Mouse (Mus musculus) heart, embryonic 14.5 days (tissue): ENCODE data around the gene Ttll5. TPM values are rescaled to one million over a fixed set of nuclear protein-coding genes. Genes with fewer than 3 reads are reported as not detected.

Source experiments
- ATAC-seq: fragments of 200-750 bp; cut with Nextera tagmentation; 2 replicates; pipeline ENCODE4 v1.8.0; 2017; ENCODE audit warnings: low read depth, moderate TSS enrichment; ENCODE audit not compliant: insufficient number of reproducible peaks, insufficient read depth, low FRiP score
- H3K27ac ChIP-seq, 2 experiments: fragments of 200-500 bp in 1 of 2; fragments of 300-500 bp in 1 of 2; sonication (generic) in 1 of 2; replicated peaks in 1 of 2; 2 replicates each; pipeline ENCODE4 v1.5.1; 2012 to 2014; ENCODE audit warnings: low read depth in 2 of 2, low read length in 2 of 2, control low read depth in 1 of 2, mild to moderate bottlenecking in 1 of 2, mixed read lengths in 1 of 2; ENCODE audit not compliant: control insufficient read depth in 1 of 2, insufficient read depth in 1 of 2
- H3K27me3 ChIP-seq: fragments of 300-500 bp; sonication (generic); 2 replicates; pipeline ENCODE4 v1.6.1; 2014; ENCODE audit warnings: mild to moderate bottlenecking, low read length, control low read depth; ENCODE audit not compliant: control insufficient read depth, insufficient read depth
- H3K36me3 ChIP-seq: fragments of 300-500 bp; sonication (generic); 2 replicates; pipeline ENCODE4 v1.6.1; 2014; ENCODE audit warnings: mild to moderate bottlenecking, control low read depth, low read length, mixed read lengths; ENCODE audit not compliant: control insufficient read depth, insufficient read depth
- H3K4me1 ChIP-seq, 2 experiments: fragments of 200-500 bp in 1 of 2; fragments of 300-500 bp in 1 of 2; sonication (generic) in 1 of 2; 2 replicates each; pipeline ENCODE4 v1.6.1; 2012 to 2014; ENCODE audit warnings: low read length in 2 of 2, control low read depth in 1 of 2, mixed read lengths in 1 of 2; ENCODE audit not compliant: control insufficient read depth in 2 of 2, insufficient read depth in 2 of 2
- H3K4me2 ChIP-seq: fragments of 300-500 bp; sonication (generic); 2 replicates; pipeline ENCODE4 v1.6.1; 2014; ENCODE audit warnings: mild to moderate bottlenecking, low read length
- H3K4me3 ChIP-seq, 2 experiments: fragments of 200-500 bp in 1 of 2; fragments of 300-500 bp in 1 of 2; sonication (generic) in 1 of 2; 2 replicates each; pipeline ENCODE4 v1.5.1; 2012 to 2014; ENCODE audit warnings: low read length in 2 of 2, mild to moderate bottlenecking in 2 of 2, control low read depth in 1 of 2, low read depth in 1 of 2, moderate library complexity in 1 of 2; ENCODE audit not compliant: control insufficient read depth in 1 of 2, insufficient read depth in 1 of 2
- H3K9ac ChIP-seq: fragments of 300-500 bp; sonication (generic); 2 replicates; pipeline ENCODE4 v1.6.1; 2014; ENCODE audit warnings: mild to moderate bottlenecking, low read length
- H3K9me3 ChIP-seq: fragments of 300-500 bp; sonication (generic); 2 replicates; pipeline ENCODE4 v1.6.1; 2016; ENCODE audit warnings: low read length, control low read depth; ENCODE audit not compliant: control insufficient read depth
- WGBS: fragments of 180-500 bp; shearing (Covaris S2); extraction: QIAGEN DNeasy Blood & Tissue Kit; methylation state at CpG from one replicate; pipeline ENCODE4 v1.1.7; 2014; 5-methylcytosine and 5-hydroxymethylcytosine counted together
- polyA plus RNA-seq: library from polyadenylated mRNA; unstranded; fragments of >200 nt; fragmentation: Nextera tagmentation; extraction: Ambion mirVana; gene quantifications from 2 replicates; pipeline ENCODE4 v1.2.1, GENCODE M21; 2014

The Ttll5 gene
- polyA plus RNA-seq, 1 experiment from 2014 or later = 17.1 TPM

DNA sequence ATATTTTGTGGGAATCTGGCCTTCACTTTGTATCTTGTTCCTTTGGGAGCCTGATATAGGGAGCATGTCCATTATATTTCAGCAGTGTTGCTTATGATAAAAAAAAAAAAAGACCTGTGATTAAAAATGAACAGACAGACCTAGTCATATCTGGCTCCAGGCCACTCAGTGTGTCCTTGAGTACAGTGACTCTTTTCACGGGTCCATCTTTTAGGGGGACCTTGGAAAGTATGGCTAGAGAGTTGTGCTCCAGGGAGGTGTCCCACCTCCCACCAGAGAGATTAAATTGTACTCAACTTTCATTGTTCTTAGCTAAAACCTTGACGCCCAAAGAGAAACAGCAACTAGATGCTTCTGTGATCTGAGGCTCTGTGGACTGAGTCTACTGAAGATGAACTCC is 30.4 kb upstream of the Ttll5 start:
- Histone ChIP-seq H3K9me3 (no peaks in the 10 kb centered on the region), H3K36me3 (no peaks in the 10 kb centered on the region), H3K4me2 (no peak overlapping the region), H3K4me1 (peaks cover 0 to 6% of the 10 kb centered on the region in 2 experiments; a peak in 2 of 4 replicates), H3K9ac (no peak overlapping the region), H3K4me3 (no peak overlapping the region), H3K27ac (no peak overlapping the region), H3K27me3 (no peaks in the 10 kb centered on the region)
- ATAC-seq = no peak
- WGBS = 76% methylated on average over 2 of the region's 2 CpGs

- no peaks in the 10 kb centered on the region for H3K9me3 ChIP-seq
- no peak overlapping the region for H3K4me3 ChIP-seq
- no peak overlapping the region for H3K9ac ChIP-seq
- no peak overlapping the region for H3K4me2 ChIP-seq
- H3K4me1 ChIP-seq = peaks cover 0 to 6% of the 10 kb centered on the region in 2 experiments; a peak in 2 of 4 replicates
- 73% methylated on average over 1 of the region's 1 CpGs for WGBS
- H3K36me3 ChIP-seq = no peaks in the 10 kb centered on the region
- no peak overlapping the region for H3K27ac ChIP-seq
- no peaks in the 10 kb centered on the region for H3K27me3 ChIP-seq
- ATAC-seq = no peak
Observed at GRCm38 (mm10) chr12:85795551-85795950, 28.9 kb upstream of the Ttll5 start.

DNA sequence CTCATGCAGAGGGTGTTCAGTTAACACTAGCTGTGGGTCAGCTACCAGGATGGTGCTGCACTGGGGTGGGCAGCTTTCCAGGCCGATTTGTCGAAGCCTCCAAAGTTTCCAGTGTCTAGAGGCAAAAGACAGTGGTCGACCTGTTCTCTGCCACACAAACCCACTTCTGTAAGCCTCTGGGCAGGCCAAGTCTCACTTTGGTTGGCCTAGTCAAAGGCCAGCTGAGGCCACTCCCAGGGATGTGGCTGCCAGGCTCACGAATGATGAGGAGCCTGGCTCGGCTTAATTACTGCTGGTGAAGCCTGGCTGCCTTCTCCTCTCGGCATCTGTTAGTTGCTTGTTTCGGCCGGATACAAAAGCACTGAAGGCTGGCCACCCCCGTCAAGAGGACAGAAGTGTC is 24.4 kb upstream of the Ttll5 start:
- no peak overlapping the region for H3K4me3 ChIP-seq
- no peaks in the 10 kb centered on the region for H3K27me3 ChIP-seq
- no peak for ATAC-seq
- H3K36me3 ChIP-seq = no peaks in the 10 kb centered on the region
- no peak overlapping the region for H3K27ac ChIP-seq
- no peak overlapping the region for H3K9ac ChIP-seq
- no peaks in the 10 kb centered on the region for H3K4me1 ChIP-seq
- no peaks in the 10 kb centered on the region for H3K9me3 ChIP-seq
- 52% methylated on average over 9 of the region's 9 CpGs for WGBS
- H3K4me2 ChIP-seq = no peak overlapping the region

DNA sequence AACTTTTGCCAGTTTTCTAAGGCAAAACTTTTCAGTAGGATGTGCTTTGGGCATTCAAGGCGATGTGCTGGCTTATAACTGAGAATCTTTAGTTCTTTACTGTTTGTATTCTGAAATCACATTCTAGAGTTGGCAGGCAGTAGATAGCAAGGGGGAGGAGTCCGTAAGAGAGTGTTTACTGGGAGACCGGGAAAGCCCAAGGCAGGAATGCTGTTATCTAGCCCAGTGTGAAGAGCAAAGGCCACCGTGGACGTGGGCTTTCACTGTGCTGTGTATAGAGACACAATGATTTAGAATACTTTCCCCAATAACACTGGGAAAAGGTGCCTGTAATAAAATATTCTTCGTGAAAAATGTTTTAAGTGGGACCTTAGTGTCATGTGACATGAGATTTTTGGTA is 14.7 kb upstream of the Ttll5 start:
- peak overlapping the region; percentile 30 to 72; a peak in 3 of 4 replicates for H3K27ac ChIP-seq
- peaks cover 15 to 33% of the 10 kb centered on the region in 2 experiments for H3K4me1 ChIP-seq
- no peak overlapping the region for H3K9ac ChIP-seq
- H3K4me3 ChIP-seq = no peak overlapping the region
- WGBS = 14% methylated on average over 6 of the region's 6 CpGs
- no peaks in the 10 kb centered on the region for H3K9me3 ChIP-seq
- peaks cover 25% of the 10 kb centered on the region for H3K36me3 ChIP-seq
- H3K27me3 ChIP-seq = no peaks in the 10 kb centered on the region
- ATAC-seq = no peak
- H3K4me2 ChIP-seq = peak overlapping the region; percentile 26

- Histone ChIP-seq H3K36me3 (peaks cover 38% of the 10 kb centered on the region), H3K9me3 (no peaks in the 10 kb centered on the region), H3K4me1 (peaks cover 15 to 33% of the 10 kb centered on the region in 2 experiments), H3K4me3 (no peak overlapping the region), H3K27ac (0 out of 4 replicates have a peak overlapping the region, but pooled peaks of 1 of the 2 experiments have one; percentile 9), H3K27me3 (no peaks in the 10 kb centered on the region), H3K4me2 (no peak overlapping the region), H3K9ac (no peak overlapping the region)
- no peak for ATAC-seq
Observed at GRCm38 (mm10) chr12:85810959-85811358, 13.5 kb upstream of the Ttll5 start.

- no peak overlapping the region for H3K27ac ChIP-seq
- ATAC-seq = no peak
Observed at GRCm38 (mm10) chr12:85811676-85812075, 12.8 kb upstream of the Ttll5 start.

DNA sequence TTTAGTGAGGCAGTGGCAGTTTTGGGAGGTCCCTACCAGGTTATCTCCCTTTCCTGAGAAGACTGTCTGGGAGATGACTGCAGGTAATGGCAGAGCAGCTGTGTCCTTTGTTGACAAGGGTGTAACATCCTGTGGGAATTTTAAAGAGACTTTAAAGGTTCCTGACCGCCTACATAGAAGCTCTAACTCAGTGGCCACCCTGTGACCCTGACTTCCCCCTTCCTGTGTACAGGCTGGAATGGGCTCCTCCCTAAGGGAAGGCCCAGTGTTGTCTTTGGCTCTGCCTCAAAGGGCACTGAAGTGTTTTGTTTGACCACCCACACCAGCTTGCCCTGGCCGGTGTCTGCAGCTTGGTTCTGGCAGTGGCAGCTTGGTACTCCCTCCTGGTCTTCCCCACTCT is 10.9 kb upstream of the Ttll5 start:
- Histone ChIP-seq H3K27ac (peak overlapping the region in 1 of 2 experiments; percentile 85; a peak in 1 of 4 replicates), H3K4me1 (peaks cover 19 to 42% of the 10 kb centered on the region in 2 experiments), H3K27me3 (no peaks in the 10 kb centered on the region), H3K9ac (no peak overlapping the region), H3K4me3 (no peak overlapping the region), H3K9me3 (no peaks in the 10 kb centered on the region), H3K4me2 (no peak overlapping the region), H3K36me3 (peaks cover 59% of the 10 kb centered on the region)
- 43% methylated on average over 2 of the region's 2 CpGs for WGBS
- peak; percentile 76 for ATAC-seq

More at GRCm38 (mm10) chr12:85811676-85812075, 12.8 kb upstream of the Ttll5 start:
- no peaks in the 10 kb centered on the region for H3K9me3 ChIP-seq
- WGBS = 93% methylated on average over 4 of the region's 4 CpGs
- no peaks in the 10 kb centered on the region for H3K27me3 ChIP-seq
- H3K4me1 ChIP-seq = peaks cover 15 to 33% of the 10 kb centered on the region in 2 experiments
- no peak overlapping the region for H3K9ac ChIP-seq
- H3K36me3 ChIP-seq = peaks cover 45% of the 10 kb centered on the region
- H3K4me2 ChIP-seq = no peak overlapping the region
- no peak overlapping the region for H3K4me3 ChIP-seq

- H3K4me1 ChIP-seq = peaks cover 19 to 44% of the 10 kb centered on the region in 2 experiments
- WGBS = 78% methylated on average over 9 of the region's 9 CpGs
- H3K36me3 ChIP-seq = peaks cover 32% of the 10 kb centered on the region
Observed at GRCm38 (mm10) chr12:85822051-85822450, 2.4 kb upstream of the Ttll5 start.

More at GRCm38 (mm10) chr12:85822051-85822450, 2.4 kb upstream of the Ttll5 start:
- Histone ChIP-seq H3K4me2 (no peak overlapping the region), H3K27ac (no peak overlapping the region), H3K27me3 (no peaks in the 10 kb centered on the region), H3K9ac (no peak overlapping the region), H3K9me3 (no peaks in the 10 kb centered on the region), H3K4me3 (no peak overlapping the region)
- no peak for ATAC-seq
